Mouse (Mus musculus) olfactory bulb, adult 2 months (tissue): ENCODE results near the gene Camkmt.

Experiments
- CTCF ChIP-seq: fragments of 200-500 bp; IDR thresholded peaks from 2 replicates; pipeline ENCODE4 v1.5.1; 2012; ENCODE audit warnings: low read depth, mild to moderate bottlenecking, low read length, moderate library complexity; ENCODE audit not compliant: insufficient read depth
- POLR2A ChIP-seq: fragments of 200-500 bp; IDR thresholded peaks from 2 replicates; pipeline ENCODE4 v1.6.1; 2012; ENCODE audit warnings: mild to moderate bottlenecking, low read depth, low read length, moderate library complexity; ENCODE audit not compliant: insufficient read depth

GRCm38 (mm10) chr17:85085335-85085734 is 5.0 kb upstream of the Camkmt start:
- no peak for TF ChIP-seq CTCF
- no peak for TF ChIP-seq POLR2A
